14 mouse cellular contexts compared by ENCODE assay signal in the genomic region with DNA sequence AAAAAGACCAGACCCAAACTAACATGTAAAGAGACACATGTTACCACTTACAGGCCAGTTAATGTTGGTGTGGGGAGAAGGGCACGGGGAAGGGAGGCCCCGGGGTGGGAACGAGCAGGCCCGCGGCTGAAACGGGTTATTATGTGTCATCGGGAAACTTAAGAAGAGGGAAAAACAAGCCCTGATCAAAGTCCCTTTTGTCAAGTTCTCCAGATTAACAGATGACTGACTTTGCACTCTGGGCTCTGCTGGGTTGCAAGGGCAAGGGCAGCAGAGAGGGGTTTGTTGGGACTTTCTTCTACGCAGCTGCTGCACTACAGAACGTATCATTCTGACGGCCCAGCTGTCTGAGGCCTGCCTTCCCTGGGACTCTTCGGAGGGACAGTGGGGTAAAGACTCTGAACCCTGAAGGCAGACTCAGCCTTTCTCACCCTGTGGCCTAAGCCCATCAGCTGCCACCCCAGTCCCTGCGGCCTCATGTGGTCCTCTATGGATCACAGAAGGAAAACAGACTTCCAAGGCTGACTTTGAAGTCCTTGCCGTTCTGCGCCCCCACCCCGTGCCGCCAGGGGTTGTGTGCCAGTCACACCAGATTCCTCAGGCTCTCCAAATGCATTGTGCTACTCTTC.
A peak's percentile ranks its signal among the peaks of the same experiment; 100 is the strongest.
DNase-seq lines count a peak whose midpoint lies in the region; ATAC-seq lines count a peak whose summit lies in the region.
"Had no signal": no experiment of that assay in that cellular context is flagged by ENCODE, and none has a peak within 500 bp of the region (broad histone marks: within the 10 kb centered on the region; RNA-seq: fewer than 3 reads in every experiment).

No protein-coding gene starts in this region.

- no peak overlapping the region for H3K4me3 ChIP-seq in forebrain, embryonic 10.5 days
- H3K4me3 ChIP-seq in forebrain, embryonic 13.5 days, result no peak overlapping the region
- no peak overlapping the region for H3K4me3 ChIP-seq in embryonic facial prominence, embryonic 14.5 days (ENCODE audit: low read depth, low read length)
- no peak overlapping the region for H3K4me3 ChIP-seq in kidney, embryonic 15.5 days (replicated peaks)
- H3K4me3 ChIP-seq in limb, embryonic 15.5 days, result no peak overlapping the region
- H3K4me3 ChIP-seq: hindbrain, embryonic 15.5 days had no signal

- H3K4me2 ChIP-seq in forebrain, embryonic 13.5 days, result no peak overlapping the region
- H3K4me2 ChIP-seq in embryonic facial prominence, embryonic 14.5 days (ENCODE audit: low read depth, low read length), result no peak overlapping the region
- H3K4me2 ChIP-seq in kidney, embryonic 15.5 days, result no peak overlapping the region
- no peak overlapping the region for H3K4me2 ChIP-seq in limb, embryonic 15.5 days
- H3K4me2 ChIP-seq: hindbrain, embryonic 15.5 days; lung, embryonic 14.5 days had no signal

- DNase-seq in forebrain, embryonic 10.5 days (ENCODE audit: extremely low spot score, low spot score), result peak; percentile 33
- peak; percentile 83 for DNase-seq in embryonic facial prominence, embryonic 14.5 days (ENCODE audit: low spot score)
- DNase-seq in left cerebral cortex, postnatal 4 days, result no peak
- DNase-seq in gastrocnemius, adult 8-10 months (ENCODE audit: low spot score in 2 of 2), result no peak
- DNase-seq: adrenal gland, postnatal 10 days; gastrocnemius, postnatal 14 days; layer of hippocampus, adult 9-11 months; lung, embryonic 14.5 days had no signal

- no peak for ATAC-seq in forebrain, embryonic 13.5 days
- ATAC-seq in embryonic facial prominence, embryonic 14.5 days (ENCODE audit: low read depth), result peak; percentile 72
- no peak for ATAC-seq in kidney, embryonic 15.5 days (replicated peaks; ENCODE audit: low FRiP score)
- ATAC-seq in limb, embryonic 15.5 days (ENCODE audit: insufficient number of reproducible peaks, low FRiP score, low TSS enrichment, low read depth), result peak; percentile 61; the same call in 1 of the 2 replicates
- ATAC-seq in inflammation-experienced regulatory T-cells, adult 6 months, result no peak
- ATAC-seq: forebrain, embryonic 14.5 days had no signal

- WGBS in forebrain, embryonic 10.5 days, result 58% methylated on average over 16 of the region's 16 CpGs
- WGBS in forebrain, embryonic 13.5 days, result 75% methylated on average over 16 of the region's 16 CpGs
- WGBS in embryonic facial prominence, embryonic 14.5 days, result 23% methylated on average over 16 of the region's 16 CpGs
- WGBS in kidney, embryonic 15.5 days, result 27% methylated on average over 16 of the region's 16 CpGs
- 36% methylated on average over 16 of the region's 16 CpGs for WGBS in limb, embryonic 15.5 days

- no peak overlapping the region for H3K9ac ChIP-seq in forebrain, embryonic 13.5 days
- no peak overlapping the region for H3K9ac ChIP-seq in embryonic facial prominence, embryonic 14.5 days (ENCODE audit: low read depth, low read length)
- H3K9ac ChIP-seq in kidney, embryonic 15.5 days, result no peak overlapping the region
- H3K9ac ChIP-seq in limb, embryonic 15.5 days, result no peak overlapping the region
- H3K9ac ChIP-seq: hindbrain, embryonic 15.5 days; lung, embryonic 14.5 days had no signal

- H3K27me3 ChIP-seq in forebrain, embryonic 10.5 days (ENCODE audit: poor library complexity, severe bottlenecking), result 0 out of 2 replicates have a peak, but pooled peaks cover 8% of the 10 kb centered on the region
- no peaks in the 10 kb centered on the region for H3K27me3 ChIP-seq in forebrain, embryonic 13.5 days
- no peaks in the 10 kb centered on the region for H3K27me3 ChIP-seq in embryonic facial prominence, embryonic 14.5 days (replicated peaks; ENCODE audit: control insufficient read depth, insufficient read depth, low read length)
- H3K27me3 ChIP-seq in kidney, embryonic 15.5 days, result peaks cover 15% of the 10 kb centered on the region; the same call in 1 of the 2 replicates
- peaks cover 3% of the 10 kb centered on the region; the same call in 1 of the 2 replicates for H3K27me3 ChIP-seq in limb, embryonic 15.5 days
- H3K27me3 ChIP-seq: hindbrain, embryonic 15.5 days had no signal

- peaks cover 7% of the 10 kb centered on the region; the same call in 1 of the 2 replicates for H3K9me3 ChIP-seq in forebrain, embryonic 10.5 days
- peaks cover 6% of the 10 kb centered on the region; the same call in 1 of the 2 replicates for H3K9me3 ChIP-seq in forebrain, embryonic 13.5 days (replicated peaks)
- 0 out of 2 replicates have a peak, but pooled peaks cover 4% of the 10 kb centered on the region for H3K9me3 ChIP-seq in embryonic facial prominence, embryonic 14.5 days (ENCODE audit: control insufficient read depth, low read length)
- H3K9me3 ChIP-seq in kidney, embryonic 15.5 days (replicated peaks), result peaks cover 5% of the 10 kb centered on the region; the same call in 1 of the 2 replicates
- H3K9me3 ChIP-seq in limb, embryonic 15.5 days, result no peaks in the 10 kb centered on the region

- peaks cover 43% of the 10 kb centered on the region for H3K4me1 ChIP-seq in forebrain, embryonic 10.5 days
- H3K4me1 ChIP-seq in forebrain, embryonic 13.5 days, result peaks cover 11% of the 10 kb centered on the region; the same call in 1 of the 2 replicates
- peaks cover 39% of the 10 kb centered on the region for H3K4me1 ChIP-seq in embryonic facial prominence, embryonic 14.5 days (ENCODE audit: control insufficient read depth, insufficient read depth, low read length)
- H3K4me1 ChIP-seq in kidney, embryonic 15.5 days, result peaks cover 31% of the 10 kb centered on the region
- peaks cover 31% of the 10 kb centered on the region for H3K4me1 ChIP-seq in limb, embryonic 15.5 days
- H3K4me1 ChIP-seq: hindbrain, embryonic 15.5 days had no signal

- intact Hi-C loops in left cerebral cortex, postnatal 4 days (cut with DNase I), result no loop called here

- peak overlapping the region; percentile 76 for H3K27ac ChIP-seq in forebrain, embryonic 10.5 days
- no peak overlapping the region for H3K27ac ChIP-seq in forebrain, embryonic 13.5 days
- peak overlapping the region; percentile 67 for H3K27ac ChIP-seq in embryonic facial prominence, embryonic 14.5 days (replicated peaks; ENCODE audit: low read depth, low read length)
- H3K27ac ChIP-seq in kidney, embryonic 15.5 days, result 0 out of 2 replicates have a peak overlapping the region, but pooled peaks have one; percentile 18
- peak overlapping the region; percentile 61 for H3K27ac ChIP-seq in limb, embryonic 15.5 days
- H3K27ac ChIP-seq: hindbrain, embryonic 15.5 days had no signal

- no peaks in the 10 kb centered on the region for H3K36me3 ChIP-seq in forebrain, embryonic 10.5 days (replicated peaks)
- H3K36me3 ChIP-seq in forebrain, embryonic 13.5 days (ENCODE audit: poor library complexity, severe bottlenecking), result no peaks in the 10 kb centered on the region
- H3K36me3 ChIP-seq in embryonic facial prominence, embryonic 14.5 days (ENCODE audit: control insufficient read depth, insufficient read depth, low read length), result no peaks in the 10 kb centered on the region
- no peaks in the 10 kb centered on the region for H3K36me3 ChIP-seq in kidney, embryonic 15.5 days
- H3K36me3 ChIP-seq in limb, embryonic 15.5 days, result no peaks in the 10 kb centered on the region
- H3K36me3 ChIP-seq: hindbrain, embryonic 15.5 days had no signal

Comparison
In these comparisons a context has a peak if more than half of its experiments do, and no peak if none do; other contexts are left out.
1. DNase-seq: peak in forebrain, embryonic 10.5 days (single experiment) and embryonic facial prominence, embryonic 14.5 days (single experiment); none in left cerebral cortex, postnatal 4 days (single experiment) and gastrocnemius, adult 8-10 months (0 of 2).
2. ATAC-seq: peak in embryonic facial prominence, embryonic 14.5 days (single experiment) and limb, embryonic 15.5 days (single experiment); none in forebrain, embryonic 13.5 days (single experiment), kidney, embryonic 15.5 days (single experiment) and inflammation-experienced regulatory T-cells, adult 6 months (single experiment).